Mouse (Mus musculus) forebrain, embryonic 11.5 days (tissue): Measurements from ENCODE around the gene Fam53b. TPM values are rescaled to one million over a fixed set of nuclear protein-coding genes. Genes with fewer than 3 reads are reported as not detected.

Experiments used
- ATAC-seq: fragments of 200-750 bp; cut with Nextera tagmentation; replicated peaks from 2 replicates; pipeline ENCODE4 v1.8.0; 2017; ENCODE audit warnings: moderate TSS enrichment; ENCODE audit not compliant: low FRiP score
- DNase-seq: peaks from one replicate; pipeline ENCODE4 v3.0.0-alpha.2; 2017; ENCODE audit warnings: low spot score
- H3K27ac ChIP-seq: fragments of 300-500 bp; sonication (generic); 2 replicates; pipeline ENCODE4 v1.5.1; 2014; ENCODE audit warnings: low read depth, low read length
- H3K27me3 ChIP-seq: fragments of 300-500 bp; sonication (generic); 2 replicates; pipeline ENCODE4 v1.6.1; 2014; ENCODE audit warnings: mild to moderate bottlenecking, low read length, mixed read lengths; ENCODE audit not compliant: control insufficient read depth, insufficient read depth
- H3K36me3 ChIP-seq: fragments of 300-500 bp; sonication (generic); 2 replicates; pipeline ENCODE4 v1.6.1; 2014; ENCODE audit warnings: mild to moderate bottlenecking, low read length, moderate library complexity, mixed read lengths; ENCODE audit not compliant: control insufficient read depth, insufficient read depth
- H3K4me1 ChIP-seq: fragments of 300-500 bp; sonication (generic); replicated peaks from 2 replicates; pipeline ENCODE4 v1.6.1; 2014; ENCODE audit warnings: low read length, mixed read lengths; ENCODE audit not compliant: control insufficient read depth, insufficient read depth
- H3K4me2 ChIP-seq: fragments of 300-500 bp; sonication (generic); 2 replicates; pipeline ENCODE4 v1.6.1; 2014; ENCODE audit warnings: low read depth, mild to moderate bottlenecking, low read length, moderate library complexity, mixed read lengths; ENCODE audit not compliant: severe bottlenecking
- H3K4me3 ChIP-seq: fragments of 300-500 bp; sonication (generic); 2 replicates; pipeline ENCODE4 v1.5.1; 2014; ENCODE audit warnings: low read depth, low read length
- H3K9ac ChIP-seq: fragments of 300-500 bp; sonication (generic); 2 replicates; pipeline ENCODE4 v1.6.1; 2014; ENCODE audit warnings: low read length
- H3K9me3 ChIP-seq: fragments of 300-500 bp; sonication (generic); 2 replicates; pipeline ENCODE4 v1.6.1; 2016; ENCODE audit warnings: low read length, mixed read lengths; ENCODE audit not compliant: control insufficient read depth
- WGBS: fragments of 180-500 bp; shearing (Covaris S2); extraction: QIAGEN DNeasy Blood & Tissue Kit; methylation state at CpG from one replicate; pipeline ENCODE4 v1.1.7; 2014; 5-methylcytosine and 5-hydroxymethylcytosine counted together
- polyA plus RNA-seq: library from polyadenylated mRNA; unstranded; fragments of >200 nt; fragmentation: Nextera tagmentation; extraction: Ambion mirVana; gene quantifications from 2 replicates; pipeline ENCODE4 v1.2.1, GENCODE M21; 2014

Gene Fam53b
- polyA plus RNA-seq, 1 experiment from 2014 or later: 44.3 TPM

DNA sequence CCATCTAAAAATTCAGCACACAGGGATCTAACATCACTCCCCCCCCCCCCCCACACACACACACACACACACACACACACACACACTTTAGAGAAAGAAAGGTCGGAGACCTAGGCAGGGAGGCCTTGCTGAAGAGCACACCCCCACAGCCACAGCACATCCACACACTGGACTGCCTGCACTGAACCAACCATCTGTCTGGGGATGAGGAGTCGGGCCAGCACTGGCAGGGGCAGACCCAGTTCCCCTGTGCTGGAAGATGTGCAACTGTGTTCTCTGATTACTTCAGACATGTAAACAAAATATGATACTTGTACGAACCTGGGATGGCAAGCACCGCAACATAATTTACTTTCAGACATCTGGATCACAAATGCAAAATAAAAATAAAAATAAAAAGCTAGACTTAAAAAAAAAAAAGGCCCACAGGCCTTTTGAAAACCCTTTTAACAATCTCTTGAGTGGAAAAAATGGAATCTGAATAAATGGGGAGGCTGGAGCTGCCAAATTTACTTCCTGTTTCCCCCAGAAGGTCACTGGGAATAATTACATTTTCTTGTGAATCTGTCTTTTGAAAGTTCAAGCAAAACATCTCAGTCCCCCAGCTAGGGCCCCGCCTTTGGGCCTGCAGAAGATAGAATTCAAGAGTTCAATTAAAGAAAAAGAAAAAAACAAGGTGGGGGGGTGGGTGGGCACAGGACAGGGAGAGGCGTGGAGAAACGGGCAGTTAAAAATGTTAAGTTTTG is 5.5 kb downstream of the Fam53b start:
- Histone ChIP-seq H3K27ac (peak overlapping the region; percentile 73), H3K4me3 (no peak overlapping the region), H3K4me2 (peak overlapping the region; percentile 90; the same call in 1 of the 2 replicates), H3K36me3 (no peaks in the 10 kb centered on the region), H3K4me1 (peaks cover 42% of the 10 kb centered on the region), H3K9me3 (no peaks in the 10 kb centered on the region), H3K27me3 (no peaks in the 10 kb centered on the region), H3K9ac (peak overlapping the region; percentile 23; the same call in 1 of the 2 replicates)
- WGBS: 38% methylated on average over 7 of the region's 7 CpGs
- DNase-seq: peak; percentile 50
- no peak for ATAC-seq

DNA sequence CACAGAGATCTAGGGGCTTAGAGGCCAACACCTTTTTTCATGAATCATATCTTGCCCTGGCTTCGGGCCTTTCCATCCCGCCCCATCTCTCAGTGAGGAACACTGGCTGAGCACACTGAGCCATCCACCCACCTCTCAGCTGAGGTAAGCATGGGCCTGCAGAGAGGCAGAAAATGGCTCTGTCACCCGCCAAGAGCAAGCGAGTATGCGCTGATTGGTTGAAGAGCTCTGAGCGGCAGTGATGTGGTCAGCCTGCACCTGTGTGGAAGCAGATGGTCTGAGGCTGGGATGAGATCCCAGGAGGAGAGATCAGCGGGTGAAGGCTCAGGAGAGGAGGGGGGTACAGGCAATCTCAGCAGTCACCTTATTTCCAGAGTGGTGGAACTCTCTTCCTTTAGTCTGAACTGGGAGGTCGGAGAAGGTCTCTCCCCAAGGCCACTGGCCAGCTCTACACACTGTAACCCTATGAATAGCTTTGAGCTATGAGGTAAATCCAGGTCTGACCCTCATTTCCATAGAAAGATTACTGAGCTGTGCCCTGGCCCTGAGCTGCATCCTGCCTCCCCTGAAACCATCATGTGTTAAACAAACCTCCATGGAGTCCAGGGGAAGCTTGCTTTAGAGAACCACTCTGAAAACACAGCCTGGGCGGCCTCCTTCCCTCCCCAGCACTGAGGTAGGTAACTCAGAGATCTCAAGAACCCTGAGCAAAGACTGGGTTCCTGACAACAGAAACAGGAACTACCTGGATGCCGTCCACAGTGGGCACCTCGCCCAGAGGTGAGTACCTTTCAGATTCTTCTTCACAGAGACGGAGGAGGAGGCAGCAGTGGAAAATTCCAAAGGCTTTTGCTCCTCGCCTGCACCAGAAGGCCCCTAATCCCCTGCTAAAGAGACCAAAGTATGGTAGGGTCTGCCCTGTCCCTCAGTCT is 6.5 kb downstream of the Fam53b start:
- H3K9me3 ChIP-seq: no peaks in the 10 kb centered on the region
- peak; percentile 49 for DNase-seq
- 56% methylated on average over 13 of the region's 13 CpGs for WGBS
- H3K4me2 ChIP-seq: no peak overlapping the region
- peaks cover 42% of the 10 kb centered on the region for H3K4me1 ChIP-seq
- H3K36me3 ChIP-seq: no peaks in the 10 kb centered on the region
- H3K27ac ChIP-seq: peak overlapping the region; percentile 61
- no peak for ATAC-seq
- H3K27me3 ChIP-seq: no peaks in the 10 kb centered on the region
- H3K9ac ChIP-seq: peak overlapping the region; percentile 31; the same call in 1 of the 2 replicates
- H3K4me3 ChIP-seq: no peak overlapping the region

DNA sequence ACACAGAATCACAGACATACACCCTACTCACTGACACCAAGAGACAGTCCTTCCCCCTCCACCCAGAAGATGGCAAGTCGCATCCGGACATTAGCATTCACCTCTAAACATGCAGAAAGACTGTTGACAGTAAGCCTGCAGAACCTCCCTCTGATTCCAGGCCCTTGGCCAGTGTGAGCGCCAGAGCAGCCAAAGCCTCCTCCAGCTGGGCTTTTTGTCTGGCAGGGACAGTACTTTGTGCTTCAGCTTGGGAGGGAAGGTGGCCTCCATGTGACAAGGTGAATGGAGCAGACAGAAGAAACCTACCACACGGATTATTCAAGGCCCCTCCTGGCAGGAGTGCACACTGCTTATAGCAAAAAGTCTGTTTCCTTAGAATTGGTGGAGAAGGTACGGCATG is 7.4 kb downstream of the Fam53b start:
- Histone ChIP-seq H3K4me1 (peaks cover 42% of the 10 kb centered on the region), H3K4me2 (no peak overlapping the region), H3K27ac (no peak overlapping the region), H3K9ac (0 out of 2 replicates have a peak overlapping the region, but pooled peaks have one; percentile 5), H3K9me3 (no peaks in the 10 kb centered on the region), H3K27me3 (no peaks in the 10 kb centered on the region), H3K36me3 (no peaks in the 10 kb centered on the region), H3K4me3 (no peak overlapping the region)
- WGBS: 60% methylated on average over 5 of the region's 5 CpGs
- ATAC-seq: no peak
- peak; percentile 51 for DNase-seq

DNA sequence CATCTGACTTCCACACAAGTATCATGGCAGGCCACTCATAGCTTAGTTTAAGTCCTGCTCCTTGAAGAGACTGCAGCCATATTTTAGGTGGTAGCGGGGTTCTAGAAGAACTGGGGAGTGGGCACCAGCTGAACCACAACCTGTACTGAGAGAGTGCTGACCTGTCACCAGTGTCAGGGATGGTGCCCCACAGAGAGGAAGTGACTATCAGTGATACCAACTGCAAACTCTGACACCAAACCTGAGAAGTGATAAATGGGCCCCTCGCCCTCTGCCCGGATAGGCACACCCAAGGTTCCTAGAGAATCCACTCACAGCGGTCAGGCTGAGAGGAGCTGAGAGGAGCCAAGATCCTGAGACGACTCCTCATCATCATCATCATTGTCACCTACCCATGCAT is 8.7 kb downstream of the Fam53b start:
- Histone ChIP-seq H3K4me3 (no peak overlapping the region), H3K4me2 (no peak overlapping the region), H3K9me3 (no peaks in the 10 kb centered on the region), H3K9ac (no peak overlapping the region), H3K27me3 (no peaks in the 10 kb centered on the region), H3K27ac (no peak overlapping the region), H3K4me1 (peaks cover 34% of the 10 kb centered on the region), H3K36me3 (no peaks in the 10 kb centered on the region)
- no peak for ATAC-seq
- DNase-seq: peak; percentile 43
- 93% methylated on average over 5 of the region's 5 CpGs for WGBS

DNA sequence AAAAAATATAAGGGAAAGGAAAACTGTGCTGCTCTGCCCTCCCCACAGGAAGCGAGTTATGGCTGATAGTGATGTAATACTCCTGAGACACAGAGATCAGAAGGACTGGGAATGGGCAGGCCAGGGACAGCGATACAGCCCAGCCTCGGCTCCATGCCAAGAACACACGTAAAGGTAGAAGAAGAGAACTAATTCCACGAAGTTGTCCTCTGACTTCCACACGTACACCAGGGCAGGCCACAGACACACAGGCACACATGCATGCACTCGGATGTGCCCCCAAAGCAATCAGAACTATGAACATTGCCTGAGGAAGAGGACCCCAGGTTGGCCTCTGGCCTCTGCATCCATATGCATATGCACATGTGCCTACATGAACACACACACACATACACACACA is 9.2 kb downstream of the Fam53b start:
- Histone ChIP-seq H3K4me3 (no peak overlapping the region), H3K4me1 (peaks cover 29% of the 10 kb centered on the region), H3K9me3 (no peaks in the 10 kb centered on the region), H3K9ac (no peak overlapping the region), H3K27me3 (no peaks in the 10 kb centered on the region), H3K36me3 (no peaks in the 10 kb centered on the region), H3K27ac (no peak overlapping the region), H3K4me2 (no peak overlapping the region)
- peak; percentile 33 for DNase-seq
- no peak for ATAC-seq
- 85% methylated on average over 7 of the region's 7 CpGs for WGBS

DNA sequence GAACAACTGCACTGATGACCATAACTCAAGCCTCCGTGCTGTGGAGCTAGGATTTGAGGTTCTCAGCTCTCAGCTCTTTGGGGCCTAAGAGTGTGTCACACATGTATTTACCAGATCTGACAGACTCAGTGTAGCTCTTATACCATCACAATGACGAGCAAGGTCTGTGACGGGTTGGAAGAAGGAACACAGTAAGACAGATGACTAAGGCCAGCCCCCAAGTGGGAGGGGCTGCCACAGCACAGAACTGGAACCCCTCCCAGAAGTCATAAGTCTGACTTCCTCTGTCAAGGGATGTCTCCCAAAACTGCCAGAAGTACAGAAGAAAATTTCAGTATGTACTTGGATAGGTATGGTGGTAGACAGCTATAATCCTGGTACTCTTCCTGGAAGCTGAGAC is 9.7 kb downstream of the Fam53b start:
- Histone ChIP-seq H3K9ac (no peak overlapping the region), H3K27me3 (no peaks in the 10 kb centered on the region), H3K4me2 (no peak overlapping the region), H3K9me3 (no peaks in the 10 kb centered on the region), H3K27ac (no peak overlapping the region), H3K4me3 (no peak overlapping the region), H3K36me3 (no peaks in the 10 kb centered on the region), H3K4me1 (peaks cover 27% of the 10 kb centered on the region)
- DNase-seq (no peak), ATAC-seq (no peak)
- 85% methylated on average over 3 of the region's 3 CpGs for WGBS

DNA sequence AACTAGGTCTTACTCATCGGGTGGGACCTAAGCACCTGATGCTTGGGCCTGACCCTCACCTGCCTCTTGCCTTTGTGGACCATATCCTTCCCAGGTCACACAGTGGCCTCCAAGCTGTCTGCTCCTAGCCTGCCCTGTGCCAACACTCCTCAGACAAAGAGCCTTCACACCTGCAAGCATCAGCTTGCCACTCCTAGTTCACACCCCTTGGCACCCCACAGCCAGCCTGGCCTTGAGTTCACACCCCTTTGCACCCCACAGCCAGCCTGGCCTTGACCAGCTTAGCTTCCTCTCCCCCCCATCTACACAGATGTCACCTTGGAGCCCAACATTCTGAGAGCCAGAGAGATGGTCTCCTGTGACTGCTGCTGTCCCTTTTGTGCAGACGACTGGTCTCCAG is 10.3 kb downstream of the Fam53b start:
- H3K4me1 ChIP-seq: peaks cover 21% of the 10 kb centered on the region
- WGBS: 90% methylated on average over 2 of the region's 2 CpGs
- no peak overlapping the region for H3K4me3 ChIP-seq
- ATAC-seq: no peak
- no peak overlapping the region for H3K9ac ChIP-seq
- H3K27me3 ChIP-seq: no peaks in the 10 kb centered on the region
- no peaks in the 10 kb centered on the region for H3K36me3 ChIP-seq
- no peaks in the 10 kb centered on the region for H3K9me3 ChIP-seq
- peak; percentile 46 for DNase-seq
- no peak overlapping the region for H3K4me2 ChIP-seq
- no peak overlapping the region for H3K27ac ChIP-seq

DNA sequence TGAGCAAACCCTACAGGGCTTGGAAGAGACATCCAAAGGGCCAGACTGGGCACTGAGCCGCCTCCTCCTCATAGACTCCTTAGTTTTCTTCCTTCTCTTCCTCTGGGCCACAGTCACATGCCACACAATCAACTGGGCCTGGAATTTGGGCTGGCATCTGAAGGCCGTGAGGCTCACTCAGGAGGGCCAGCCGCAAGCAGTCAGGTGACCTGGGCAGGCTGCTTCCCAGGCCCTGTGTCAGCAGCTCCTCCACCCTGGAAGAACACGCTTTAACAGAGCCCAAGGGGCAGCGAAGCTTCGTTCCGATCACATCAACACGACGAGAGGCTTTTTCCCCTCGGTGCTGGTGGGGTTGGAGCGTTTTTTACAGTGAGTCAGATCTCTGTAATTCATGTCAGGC is 11.0 kb downstream of the Fam53b start:
- H3K27ac ChIP-seq: no peak overlapping the region
- DNase-seq (peak; percentile 45), ATAC-seq (no peak)
- 84% methylated on average over 11 of the region's 11 CpGs for WGBS
- peaks cover 15% of the 10 kb centered on the region for H3K4me1 ChIP-seq
- no peak overlapping the region for H3K4me2 ChIP-seq
- no peaks in the 10 kb centered on the region for H3K9me3 ChIP-seq
- H3K36me3 ChIP-seq: no peaks in the 10 kb centered on the region
- H3K4me3 ChIP-seq: no peak overlapping the region
- H3K9ac ChIP-seq: no peak overlapping the region
- H3K27me3 ChIP-seq: no peaks in the 10 kb centered on the region
